Mouse (Mus musculus): Measurements from ENCODE around the gene Gm13124. TPM values are rescaled to one million over a fixed set of nuclear protein-coding genes. Genes with fewer than 3 reads are reported as not detected.

Gm13124 gene
- polyA plus RNA-seq, 1 experiment from 2014 or later: not detected

GRCm38 (mm10) chr4:144506518-144506917, 58.4 kb downstream of the Gm13124 start:
- ATAC-seq (ENCODE audit: insufficient number of reproducible peaks, insufficient read depth, low FRiP score, low TSS enrichment, low read depth): no peak
- Histone ChIP-seq H3K4me1 (replicated peaks) (no peaks in the 10 kb centered on the region), H3K4me2 (no peak overlapping the region), H3K27ac (no peak overlapping the region), H3K36me3 (no peaks in the 10 kb centered on the region), H3K27me3 (no peaks in the 10 kb centered on the region), H3K9ac (replicated peaks) (no peak overlapping the region), H3K4me3 (replicated peaks) (no peak overlapping the region), H3K9me3 (no peaks in the 10 kb centered on the region)
- WGBS: 86% methylated on average over 1 of the region's 1 CpGs

Other genes with a start within 250 kb of the Gm13124 start
- gene Gm13128, start 234.9 kb downstream of the Gm13124 start, polyA plus RNA-seq (2016; fragmentation: Nextera tagmentation; extraction: Ambion mirVana): not detected in 2 replicates
- not detected in 2 replicates for gene Gm13119, start 207.2 kb downstream of the Gm13124 start, polyA plus RNA-seq (2016; fragmentation: Nextera tagmentation; extraction: Ambion mirVana)
- not detected in 2 replicates for gene Pramef20, start 187.2 kb downstream of the Gm13124 start, polyA plus RNA-seq (2016; fragmentation: Nextera tagmentation; extraction: Ambion mirVana)
- gene Pramef12, start 156.7 kb downstream of the Gm13124 start, polyA plus RNA-seq (2016; fragmentation: Nextera tagmentation; extraction: Ambion mirVana): 0.14 and 0.26 TPM in 2 replicates
- not detected in 2 replicates for gene 1700012P22Rik, start 126.4 kb downstream of the Gm13124 start, polyA plus RNA-seq (2016; fragmentation: Nextera tagmentation; extraction: Ambion mirVana)
- gene Gm9944, start 111.8 kb downstream of the Gm13124 start, polyA plus RNA-seq (2016; fragmentation: Nextera tagmentation; extraction: Ambion mirVana): not detected in 2 replicates
- not detected in 2 replicates for gene Aadacl3, start 101.4 kb downstream of the Gm13124 start, polyA plus RNA-seq (2016; fragmentation: Nextera tagmentation; extraction: Ambion mirVana)
- not detected in 2 replicates for gene 9430007A20Rik, start 45.3 kb downstream of the Gm13124 start, polyA plus RNA-seq (2016; fragmentation: Nextera tagmentation; extraction: Ambion mirVana)
- not detected in 2 replicates for gene Aadacl4, start 48.6 kb upstream of the Gm13124 start, polyA plus RNA-seq (2016; fragmentation: Nextera tagmentation; extraction: Ambion mirVana)
- gene Gm436, start 121.2 kb upstream of the Gm13124 start, polyA plus RNA-seq (2016; fragmentation: Nextera tagmentation; extraction: Ambion mirVana): not detected in 2 replicates
- gene Gm13178, start 156.3 kb upstream of the Gm13124 start, polyA plus RNA-seq (2016; fragmentation: Nextera tagmentation; extraction: Ambion mirVana): not detected in 2 replicates
- gene Gm438, start 221.4 kb upstream of the Gm13124 start, polyA plus RNA-seq (2016; fragmentation: Nextera tagmentation; extraction: Ambion mirVana): not detected in 2 replicates